Mouse (Mus musculus) midbrain, embryonic 11.5 days (tissue): Measurements from ENCODE around the gene Ckap5. TPM values are rescaled to one million over a fixed set of nuclear protein-coding genes. Genes with fewer than 3 reads are reported as not detected.
"Not testable (repeated sequence)": the region's sequence is repeated elsewhere in the genome, so short reads cannot be mapped to it uniquely, and the experiment has no call there.

Experiments used
- ATAC-seq: fragments of 200-750 bp; cut with Nextera tagmentation; 2 replicates; pipeline ENCODE4 v1.8.0; 2017; ENCODE audit warnings: moderate TSS enrichment, moderate library complexity; ENCODE audit not compliant: low FRiP score
- DNase-seq: peaks from one replicate; pipeline ENCODE4 v3.0.0; 2015; ENCODE audit warnings: low spot score; ENCODE audit errors: missing footprints
- H3K27ac ChIP-seq: fragments of 300-500 bp; sonication (generic); 2 replicates; pipeline ENCODE4 v1.5.1; 2014; ENCODE audit warnings: low read depth, low read length
- H3K27me3 ChIP-seq: fragments of 300-500 bp; sonication (generic); 2 replicates; pipeline ENCODE4 v1.6.1; 2014; ENCODE audit warnings: mild to moderate bottlenecking, low read length, moderate library complexity, mixed read lengths; ENCODE audit not compliant: control insufficient read depth, insufficient read depth
- H3K36me3 ChIP-seq: fragments of 300-500 bp; sonication (generic); 2 replicates; pipeline ENCODE4 v1.6.1; 2014; ENCODE audit warnings: mild to moderate bottlenecking, low read length, moderate library complexity, mixed read lengths; ENCODE audit not compliant: control insufficient read depth, insufficient read depth
- H3K4me1 ChIP-seq: fragments of 300-500 bp; sonication (generic); 2 replicates; pipeline ENCODE4 v1.6.1; 2014; ENCODE audit warnings: low read length; ENCODE audit not compliant: control insufficient read depth, insufficient read depth
- H3K4me2 ChIP-seq: fragments of 300-500 bp; sonication (generic); 2 replicates; pipeline ENCODE4 v1.6.1; 2014; ENCODE audit warnings: mild to moderate bottlenecking, moderate library complexity
- H3K4me3 ChIP-seq: fragments of 300-500 bp; sonication (generic); 2 replicates; pipeline ENCODE4 v1.5.1; 2014; ENCODE audit warnings: low read depth, low read length
- H3K9ac ChIP-seq: fragments of 300-500 bp; sonication (generic); 2 replicates; pipeline ENCODE4 v1.6.1; 2014; ENCODE audit warnings: low read length
- H3K9me3 ChIP-seq: fragments of 300-500 bp; sonication (generic); 2 replicates; pipeline ENCODE4 v1.6.1; 2016; ENCODE audit warnings: low read length; ENCODE audit not compliant: control insufficient read depth
- WGBS: fragments of 180-500 bp; shearing (Covaris S2); extraction: QIAGEN DNeasy Blood & Tissue Kit; methylation state at CpG from one replicate; pipeline ENCODE4 v1.1.7; 2014; 5-methylcytosine and 5-hydroxymethylcytosine counted together
- polyA plus RNA-seq: library from polyadenylated mRNA; unstranded; fragments of >200 nt; fragmentation: Nextera tagmentation; extraction: Ambion mirVana; gene quantifications from 2 replicates; pipeline ENCODE4 v1.2.1, GENCODE M21; 2014

The Ckap5 gene
- 147 and 156 TPM in 2 replicates for polyA plus RNA-seq

GRCm38 (mm10) chr2:91526294-91527146 lies at the start of gene Ckap5:
TSS of gene Ckap5 (plus strand) at chr2:91526762.
- ATAC-seq, result peak; percentile 99
- Histone ChIP-seq H3K4me1 (peaks cover 6% of the 10 kb centered on the region), H3K4me3 (peak within 1 kb of the TSS; percentile 98), H3K27me3 (no peaks in the 10 kb centered on the region), H3K4me2 (peak within 1 kb of the TSS; percentile 68), H3K9ac (peak within 1 kb of the TSS; percentile 98), H3K9me3 (0 out of 2 replicates have a peak, but pooled peaks cover 2% of the 10 kb centered on the region), H3K27ac (peak within 1 kb of the TSS; percentile 54), H3K36me3 (peaks cover 4% of the 10 kb centered on the region)
- 1% methylated on average over 60 of the region's 64 CpGs for WGBS
- peak; percentile 99 for DNase-seq

- DNase-seq, result no peak
- WGBS, result 87% methylated on average over 7 of the region's 7 CpGs
- no peak overlapping the region for H3K4me2 ChIP-seq
- peaks cover 22% of the 10 kb centered on the region for H3K36me3 ChIP-seq
- no peak overlapping the region for H3K9ac ChIP-seq
- ATAC-seq, result no peak
- no peaks in the 10 kb centered on the region for H3K9me3 ChIP-seq
- no peaks in the 10 kb centered on the region for H3K27me3 ChIP-seq
- H3K4me1 ChIP-seq, result no peaks in the 10 kb centered on the region
- H3K4me3 ChIP-seq, result no peak overlapping the region
- H3K27ac ChIP-seq, result no peak overlapping the region
Observed at GRCm38 (mm10) chr2:91476841-91477240, 49.7 kb upstream of the Ckap5 start.

GRCm38 (mm10) chr2:91480399-91480801 lies 46.2 kb upstream of the Ckap5 start:
- Histone ChIP-seq H3K27ac (no peak overlapping the region), H3K4me2 (no peak overlapping the region), H3K9ac (no peak overlapping the region), H3K36me3 (peaks cover 17% of the 10 kb centered on the region), H3K27me3 (no peaks in the 10 kb centered on the region), H3K9me3 (no peaks in the 10 kb centered on the region), H3K4me1 (no peaks in the 10 kb centered on the region), H3K4me3 (no peak overlapping the region)
- ATAC-seq (no peak), DNase-seq (no peak)
- 95% methylated on average over 9 of the region's 9 CpGs for WGBS

GRCm38 (mm10) chr2:91480805-91481514 lies 45.6 kb upstream of the Ckap5 start:
- Histone ChIP-seq H3K9me3 (no peaks in the 10 kb centered on the region), H3K9ac (no peak overlapping the region), H3K36me3 (peaks cover 17% of the 10 kb centered on the region), H3K27ac (no peak overlapping the region), H3K4me3 (no peak overlapping the region), H3K4me1 (no peaks in the 10 kb centered on the region), H3K27me3 (no peaks in the 10 kb centered on the region), H3K4me2 (no peak overlapping the region)
- ATAC-seq (peak; percentile 72), DNase-seq (peak; percentile 94)
- 66% methylated on average over 6 of the region's 6 CpGs for WGBS

GRCm38 (mm10) chr2:91484698-91485097 lies 41.9 kb upstream of the Ckap5 start:
- Histone ChIP-seq H3K27ac (no peak overlapping the region), H3K4me2 (no peak overlapping the region), H3K36me3 (peaks cover 12% of the 10 kb centered on the region; the same call in 1 of the 2 replicates), H3K9me3 (no peaks in the 10 kb centered on the region), H3K4me1 (no peaks in the 10 kb centered on the region), H3K4me3 (no peak overlapping the region), H3K9ac (no peak overlapping the region), H3K27me3 (no peaks in the 10 kb centered on the region)
- no peak for DNase-seq
- ATAC-seq, result no peak
- WGBS, result 74% methylated on average over 4 of the region's 4 CpGs

- DNase-seq, result no peak
- no peak for ATAC-seq
- Histone ChIP-seq H3K27me3 (no peaks in the 10 kb centered on the region), H3K4me2 (no peak overlapping the region), H3K4me1 (no peaks in the 10 kb centered on the region), H3K27ac (no peak overlapping the region), H3K36me3 (peaks cover 16% of the 10 kb centered on the region; the same call in 1 of the 2 replicates), H3K4me3 (no peak overlapping the region), H3K9ac (no peak overlapping the region), H3K9me3 (no peaks in the 10 kb centered on the region)
- 89% methylated on average over 6 of the region's 6 CpGs for WGBS
Observed at GRCm38 (mm10) chr2:91485256-91485655, 41.3 kb upstream of the Ckap5 start.

- H3K4me2 ChIP-seq, H3K27me3 ChIP-seq, H3K4me3 ChIP-seq, H3K9me3 ChIP-seq, DNase-seq, H3K9ac ChIP-seq, H3K27ac ChIP-seq, ATAC-seq, H3K4me1 ChIP-seq: not testable (repeated sequence)
- H3K36me3 ChIP-seq, result peaks cover 16% of the 10 kb centered on the region
- 100% methylated on average over 1 of the region's 3 CpGs for WGBS
Observed at GRCm38 (mm10) chr2:91487295-91487694, 39.3 kb upstream of the Ckap5 start.

- H3K36me3 ChIP-seq, result peaks cover 35% of the 10 kb centered on the region
Observed at GRCm38 (mm10) chr2:91492071-91492635, 34.4 kb upstream of the Ckap5 start.

GRCm38 (mm10) chr2:91493981-91494380 lies 32.6 kb upstream of the Ckap5 start:
- ATAC-seq (no peak), DNase-seq (no peak)
- H3K4me2 ChIP-seq, result no peak overlapping the region
- 98% methylated on average over 9 of the region's 9 CpGs for WGBS
- H3K36me3 ChIP-seq, result peaks cover 31% of the 10 kb centered on the region
- no peaks in the 10 kb centered on the region for H3K27me3 ChIP-seq
- H3K9ac ChIP-seq, result no peak overlapping the region
- H3K4me1 ChIP-seq, result no peaks in the 10 kb centered on the region
- H3K4me3 ChIP-seq, result no peak overlapping the region
- no peaks in the 10 kb centered on the region for H3K9me3 ChIP-seq
- H3K27ac ChIP-seq, result no peak overlapping the region

More at GRCm38 (mm10) chr2:91492071-91492635, 34.4 kb upstream of the Ckap5 start:
- Histone ChIP-seq H3K27me3 (no peaks in the 10 kb centered on the region), H3K27ac (no peak overlapping the region), H3K9ac (no peak overlapping the region), H3K4me1 (no peaks in the 10 kb centered on the region), H3K4me3 (no peak overlapping the region), H3K9me3 (no peaks in the 10 kb centered on the region), H3K4me2 (no peak overlapping the region)
- no peak for DNase-seq
- WGBS, result 93% methylated on average over 12 of the region's 12 CpGs
- ATAC-seq, result no peak
